Mouse (Mus musculus): ENCODE results near the gene Cox6b1.

- TF ChIP-seq CTCF (conservative IDR thresholded peaks at IDR 0.05; ENCODE audit: insufficient read depth, insufficient read length, low read depth, low read length) (no peak), POLR2A (IDR thresholded peaks at IDR 0.05; ENCODE audit: low read depth, low read length) (no peak)
Measured at GRCm38 (mm10) chr7:30584339-30584738, 41.6 kb downstream of the Cox6b1 start.

Data from kidney, adult 2 months (tissue).